ENCODE assay signal across 29 mouse cellular contexts in the genomic region with DNA sequence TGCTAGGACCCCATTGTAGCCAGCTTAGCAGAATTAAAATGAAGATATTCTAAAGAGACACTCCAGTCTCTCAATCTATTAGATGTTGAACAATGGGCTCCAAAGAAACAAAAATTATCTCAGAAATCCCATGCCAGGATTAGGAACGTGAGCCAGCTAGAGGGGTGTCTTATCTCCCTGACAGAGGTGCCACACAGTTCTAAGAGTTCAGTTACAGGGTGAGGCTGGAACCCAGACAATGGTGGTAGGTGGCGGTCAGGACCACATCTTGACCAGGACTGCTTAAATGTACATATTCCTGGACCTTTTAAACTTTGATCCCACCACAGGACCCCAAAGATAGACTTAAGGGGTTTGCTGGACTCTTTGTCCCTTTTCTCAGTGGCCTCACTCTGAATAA.
DNase-seq lines count a peak whose midpoint lies in the region; ATAC-seq lines count a peak whose summit lies in the region.
"Had no signal": no experiment of that assay in that cellular context is flagged by ENCODE, and none has a peak within 500 bp of the region (broad histone marks: within the 10 kb centered on the region; RNA-seq: fewer than 3 reads in every experiment).

No protein-coding gene starts in this region.

- DNase-seq in adrenal gland, postnatal 10 days, result no peak
- no peak for DNase-seq in layer of hippocampus, adult 11-12 months (ENCODE audit: low spot score)
- DNase-seq: adrenal gland, adult 2 months; B cell, adult 2 months; cerebellum, adult 11-12 months; cerebellum, postnatal 10 days; gastrocnemius, postnatal 36 days; heart, adult 2 months; heart, postnatal 36 days; kidney, adult 9 months; kidney, postnatal 14 days; layer of hippocampus, postnatal 36 days; lung, adult 18-20 months; lung, postnatal 10 days; thymus, postnatal 36 days had no signal

- ATAC-seq in hindbrain, embryonic 15.5 days (ENCODE audit: low FRiP score, low read depth), result no peak
- ATAC-seq in hindbrain, embryonic 12.5 days (ENCODE audit: low FRiP score), result no peak
- no peak for ATAC-seq in hindbrain, embryonic 16.5 days
- ATAC-seq in megakaryocyte progenitor cell, adult 5-6 weeks (replicated peaks; ENCODE audit: poor library complexity), result peak; percentile 40; the same call in 1 of the 2 replicates
- ATAC-seq in midbrain, embryonic 16.5 days, result no peak
- ATAC-seq: intestine, embryonic 15.5 days; Patski had no signal

- H3K27me3 ChIP-seq in hindbrain, embryonic 15.5 days, result no peaks in the 10 kb centered on the region
- H3K27me3 ChIP-seq in hindbrain, embryonic 12.5 days, result no peaks in the 10 kb centered on the region
- H3K27me3 ChIP-seq in hindbrain, embryonic 16.5 days (replicated peaks; ENCODE audit: control insufficient read depth, insufficient read depth, low read length), result no peaks in the 10 kb centered on the region
- H3K27me3 ChIP-seq in midbrain, embryonic 16.5 days (ENCODE audit: control insufficient read depth, insufficient read depth, low read depth, low read length), result no peaks in the 10 kb centered on the region
- H3K27me3 ChIP-seq: CH12.LX; heart, embryonic 15.5 days; intestine, embryonic 15.5 days; limb, embryonic 13.5 days; Patski; stomach, embryonic 15.5 days had no signal

- H3K4me2 ChIP-seq in hindbrain, embryonic 15.5 days, result no peak overlapping the region
- no peak overlapping the region for H3K4me2 ChIP-seq in hindbrain, embryonic 12.5 days (replicated peaks)
- no peak overlapping the region for H3K4me2 ChIP-seq in hindbrain, embryonic 16.5 days (ENCODE audit: low read length)
- no peak overlapping the region; the same call in 1 of the 2 replicates for H3K4me2 ChIP-seq in midbrain, embryonic 16.5 days (ENCODE audit: low read length)
- H3K4me2 ChIP-seq: heart, embryonic 15.5 days; intestine, embryonic 15.5 days; limb, embryonic 13.5 days; stomach, embryonic 15.5 days had no signal

- H3K4me3 ChIP-seq in hindbrain, embryonic 15.5 days, result no peak overlapping the region
- H3K4me3 ChIP-seq in hindbrain, embryonic 12.5 days, result no peak overlapping the region
- H3K4me3 ChIP-seq in hindbrain, embryonic 16.5 days (ENCODE audit: low read length), result no peak overlapping the region
- no peak overlapping the region for H3K4me3 ChIP-seq in midbrain, embryonic 16.5 days (ENCODE audit: low read depth, low read length)
- H3K4me3 ChIP-seq: forebrain, embryonic 10.5 days; heart, adult 2 months; heart, embryonic 15.5 days; intestine, embryonic 15.5 days; layer of hippocampus, adult 2 months; limb, embryonic 13.5 days; stomach, embryonic 15.5 days had no signal

- WGBS in hindbrain, embryonic 15.5 days, result 91% methylated on average over 2 of the region's 2 CpGs
- 92% methylated on average over 2 of the region's 2 CpGs for WGBS in hindbrain, embryonic 12.5 days
- WGBS in hindbrain, embryonic 16.5 days, result 82% methylated on average over 2 of the region's 2 CpGs
- WGBS in midbrain, embryonic 16.5 days, result 65% methylated on average over 2 of the region's 2 CpGs

- H3K36me3 ChIP-seq in hindbrain, embryonic 15.5 days, result no peaks in the 10 kb centered on the region
- no peaks in the 10 kb centered on the region for H3K36me3 ChIP-seq in hindbrain, embryonic 12.5 days
- no peaks in the 10 kb centered on the region for H3K36me3 ChIP-seq in hindbrain, embryonic 16.5 days (ENCODE audit: control insufficient read depth, insufficient read depth, low read length)
- no peaks in the 10 kb centered on the region for H3K36me3 ChIP-seq in midbrain, embryonic 16.5 days (ENCODE audit: control insufficient read depth, insufficient read depth, low read length)
- H3K36me3 ChIP-seq: forebrain, embryonic 10.5 days; G1E; heart, embryonic 15.5 days; intestine, embryonic 15.5 days; limb, embryonic 13.5 days; stomach, embryonic 15.5 days had no signal

- H3K9me3 ChIP-seq in hindbrain, embryonic 15.5 days, result no peaks in the 10 kb centered on the region
- no peaks in the 10 kb centered on the region for H3K9me3 ChIP-seq in hindbrain, embryonic 12.5 days (replicated peaks)
- no peaks in the 10 kb centered on the region for H3K9me3 ChIP-seq in hindbrain, embryonic 16.5 days (ENCODE audit: control insufficient read depth, low read length)
- no peaks in the 10 kb centered on the region for H3K9me3 ChIP-seq in midbrain, embryonic 16.5 days (replicated peaks; ENCODE audit: control insufficient read depth, low read length, poor library complexity, severe bottlenecking)
- H3K9me3 ChIP-seq: forebrain, embryonic 10.5 days; G1E; heart, embryonic 15.5 days; intestine, embryonic 15.5 days; limb, embryonic 13.5 days; stomach, embryonic 15.5 days had no signal

- H3K27ac ChIP-seq in hindbrain, embryonic 15.5 days (replicated peaks), result peak overlapping the region; percentile 82
- H3K27ac ChIP-seq in hindbrain, embryonic 12.5 days, result no peak overlapping the region
- peak overlapping the region; percentile 76 for H3K27ac ChIP-seq in hindbrain, embryonic 16.5 days (ENCODE audit: low read depth, low read length)
- peak overlapping the region; percentile 89 for H3K27ac ChIP-seq in midbrain, embryonic 16.5 days (ENCODE audit: low read length)
- H3K27ac ChIP-seq: forebrain, embryonic 10.5 days; heart, adult 2 months; heart, embryonic 15.5 days; intestine, embryonic 15.5 days; layer of hippocampus, adult 2 months; limb, embryonic 13.5 days; stomach, embryonic 15.5 days had no signal

- H3K4me1 ChIP-seq in hindbrain, embryonic 15.5 days (replicated peaks), result peaks cover 30% of the 10 kb centered on the region; the same call in 1 of the 2 replicates
- peaks cover 5% of the 10 kb centered on the region; the same call in 1 of the 2 replicates for H3K4me1 ChIP-seq in hindbrain, embryonic 12.5 days
- peaks cover 2% of the 10 kb centered on the region; the same call in 1 of the 2 replicates for H3K4me1 ChIP-seq in hindbrain, embryonic 16.5 days (ENCODE audit: control insufficient read depth, insufficient read depth, low read depth, low read length)
- peaks cover 46% of the 10 kb centered on the region for H3K4me1 ChIP-seq in midbrain, embryonic 16.5 days (ENCODE audit: control insufficient read depth, insufficient read depth, low read length)
- H3K4me1 ChIP-seq: forebrain, embryonic 10.5 days; heart, embryonic 15.5 days; intestine, embryonic 15.5 days; limb, embryonic 13.5 days; stomach, embryonic 15.5 days had no signal

- H3K9ac ChIP-seq in hindbrain, embryonic 15.5 days, result no peak overlapping the region
- H3K9ac ChIP-seq in hindbrain, embryonic 12.5 days, result no peak overlapping the region
- H3K9ac ChIP-seq in hindbrain, embryonic 16.5 days (ENCODE audit: low read depth, low read length), result no peak overlapping the region
- no peak overlapping the region for H3K9ac ChIP-seq in midbrain, embryonic 16.5 days (ENCODE audit: low read depth, low read length)
- H3K9ac ChIP-seq: heart, embryonic 15.5 days; intestine, embryonic 15.5 days; limb, embryonic 13.5 days; stomach, embryonic 15.5 days had no signal
